Mouse (Mus musculus): Measurements from ENCODE around the gene Fezf1. TPM values are rescaled to one million over a fixed set of nuclear protein-coding genes. Genes with fewer than 3 reads are reported as not detected.

Fezf1 gene
- total RNA-seq, 2 experiments from 2014 or later: not detected

GRCm38 (mm10) chr6:23245121-23245520, 3.0 kb downstream of the Fezf1 start:
- no peak overlapping the region for H3K4me3 ChIP-seq
- TF ChIP-seq CTCF (conservative IDR thresholded peaks at IDR 0.05): no peak
- DNase-seq (ENCODE audit: low spot score in 2 of 2): no peak
- H3K27ac ChIP-seq: no peak overlapping the region

- TF ChIP-seq CTCF (conservative IDR thresholded peaks at IDR 0.05): no peak
- DNase-seq (ENCODE audit: low spot score in 2 of 2): no peak
- Histone ChIP-seq H3K4me3 (no peak overlapping the region), H3K27ac (no peak overlapping the region)
These were observed 4.1 kb downstream of the Fezf1 start for GRCm38 (mm10) chr6:23243821-23244760.

GRCm38 (mm10) chr6:23211499-23211898, 36.7 kb downstream of the Fezf1 start:
- H3K27ac ChIP-seq: no peak overlapping the region
- H3K4me3 ChIP-seq: no peak overlapping the region
- DNase-seq (ENCODE audit: low spot score in 2 of 2): no peak
- TF ChIP-seq CTCF (conservative IDR thresholded peaks at IDR 0.05): no peak

GRCm38 (mm10) chr6:23207791-23208190, 40.4 kb downstream of the Fezf1 start:
- TF ChIP-seq CTCF (conservative IDR thresholded peaks at IDR 0.05): peak; percentile 69
- Histone ChIP-seq H3K4me3 (no peak overlapping the region), H3K27ac (no peak overlapping the region)
- DNase-seq (ENCODE audit: low spot score in 2 of 2): peak in 1 of 2 experiments; percentile 3

GRCm38 (mm10) chr6:23202630-23203029, 45.5 kb downstream of the Fezf1 start:
- DNase-seq (ENCODE audit: low spot score in 2 of 2): no peak
- no peak for TF ChIP-seq CTCF (conservative IDR thresholded peaks at IDR 0.05)
- no peak overlapping the region for H3K27ac ChIP-seq
- no peak overlapping the region for H3K4me3 ChIP-seq

Other genes starting within 250 kb of the Fezf1 start
- gene Aass, start 115.4 kb downstream of the Fezf1 start, total RNA-seq (2021): 1 to 10 TPM; 3.7 to 5.2 TPM

All from layer of hippocampus, adult 2 months (tissue).